Mouse (Mus musculus) cerebellum, adult 2 months (tissue): ENCODE measurements at regions not wholly inside any gene's neighbourhood (a gene's known extent, or its start where the extent isn't known, plus 50 kb on each side); places are given as distances from the start of the nearest gene placed in this dataset.

Experiments
- CTCF ChIP-seq: fragments of 200-500 bp; IDR thresholded peaks from 2 replicates; pipeline ENCODE4 v1.5.1; 2011; ENCODE audit warnings: low read depth, mild to moderate bottlenecking, control low read depth, low read length, moderate library complexity, borderline replicate concordance; ENCODE audit not compliant: insufficient read depth
- POLR2A ChIP-seq: fragments of 200-500 bp; IDR thresholded peaks from 2 replicates; pipeline ENCODE4 v1.6.1; 2011; ENCODE audit warnings: low read length, control low read depth, borderline replicate concordance; ENCODE audit not compliant: insufficient read depth

DNA sequence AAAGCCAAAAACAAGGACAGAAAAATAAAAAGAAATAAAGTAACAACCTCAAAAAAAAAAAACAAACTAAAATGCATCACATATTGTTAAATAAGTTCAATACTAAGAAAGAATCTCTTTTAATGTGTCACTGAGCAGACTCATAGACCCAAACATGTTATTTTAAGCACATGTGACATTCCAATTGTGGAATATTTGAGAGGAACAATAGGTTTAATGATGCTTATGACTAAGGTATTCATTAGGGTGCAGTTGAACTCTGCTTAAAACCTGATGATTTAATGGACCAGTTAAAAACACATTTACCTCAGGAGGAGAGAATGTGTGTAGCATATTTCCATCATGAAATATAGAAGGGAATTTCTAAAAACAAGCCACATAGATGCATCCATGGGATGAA lies 302.4 kb downstream of the Hdgfl1 start:
- TF ChIP-seq CTCF: no peak
- TF ChIP-seq POLR2A: no peak
